Comparison of ENCODE assay signal across 28 mouse cellular contexts in genomic region chr6:28896762-28897320, GRCm38 (mm10).
DNase-seq lines count a peak whose midpoint lies in the region; ATAC-seq and TF ChIP-seq lines count a peak whose summit lies in the region.
"Had no signal": no experiment of that assay in that cellular context is flagged by ENCODE, and none has a peak within 500 bp of the region (broad histone marks: within the 10 kb centered on the region; RNA-seq: fewer than 3 reads in every experiment).

No protein-coding gene starts in this region.

- H3K4me2 ChIP-seq in intestine, embryonic 16.5 days (ENCODE audit: low read depth, low read length): no peak overlapping the region
- H3K4me2 ChIP-seq in intestine, postnatal 0 days (replicated peaks; ENCODE audit: low read depth): no peak overlapping the region
- no peak overlapping the region for H3K4me2 ChIP-seq in neural tube, embryonic 15.5 days
- H3K4me2 ChIP-seq: liver, embryonic 13.5 days; lung, embryonic 15.5 days had no signal

- DNase-seq in embryo, embryonic 10.5 days (ENCODE audit: low spot score): peak; percentile 47
- DNase-seq in mesoderm, embryonic 11.5 days (ENCODE audit: low read depth, low spot score): peak; percentile 73
- DNase-seq in right cerebral cortex, postnatal 25 days: no peak
- no peak for DNase-seq in layer of hippocampus, adult 11-12 months (ENCODE audit: low spot score)
- DNase-seq: adrenal gland, postnatal 10 days; cerebellum, adult 2 months; cerebellum, postnatal 36 days; gastrocnemius, postnatal 25 days; heart, adult 2 months; kidney, adult 18-20 months; kidney, postnatal 14 days; liver, embryonic 13.5 days; lung, postnatal 4 days; right cerebral cortex, adult 18-20 months; thymus, adult 2 months; thymus, postnatal 4 days had no signal

- no peaks in the 10 kb centered on the region for H3K4me1 ChIP-seq in intestine, embryonic 16.5 days (ENCODE audit: control insufficient read depth, insufficient read depth, low read length)
- H3K4me1 ChIP-seq in intestine, postnatal 0 days (replicated peaks; ENCODE audit: control insufficient read depth, insufficient read depth, low read length): no peaks in the 10 kb centered on the region
- H3K4me1 ChIP-seq in neural tube, embryonic 15.5 days: peaks cover 28% of the 10 kb centered on the region
- H3K4me1 ChIP-seq: liver, embryonic 13.5 days had no signal

- ATAC-seq in intestine, embryonic 16.5 days: 0 out of 2 replicates have a peak, but pooled peaks have one; percentile 26
- ATAC-seq in intestine, postnatal 0 days: no peak
- 0 out of 2 replicates have a peak, but pooled peaks have one; percentile 10 for ATAC-seq in neural tube, embryonic 15.5 days (ENCODE audit: low FRiP score)
- ATAC-seq: activated CD4-positive, CD25-positive, alpha-beta regulatory T cell, adult 4 months; forebrain, embryonic 16.5 days; midbrain, embryonic 16.5 days had no signal

- H3K36me3 ChIP-seq in intestine, embryonic 16.5 days (ENCODE audit: control insufficient read depth, insufficient read depth, low read length): no peaks in the 10 kb centered on the region
- peaks cover 1% of the 10 kb centered on the region; the same call in 1 of the 2 replicates for H3K36me3 ChIP-seq in intestine, postnatal 0 days (ENCODE audit: control insufficient read depth, insufficient read depth)
- H3K36me3 ChIP-seq in neural tube, embryonic 15.5 days: no peaks in the 10 kb centered on the region
- H3K36me3 ChIP-seq: lung, embryonic 15.5 days had no signal

- 56% methylated on average over 5 of the region's 5 CpGs for WGBS in intestine, embryonic 16.5 days
- 61% methylated on average over 5 of the region's 5 CpGs for WGBS in intestine, postnatal 0 days
- WGBS in neural tube, embryonic 15.5 days: 18% methylated on average over 5 of the region's 5 CpGs

- no peaks in the 10 kb centered on the region for H3K27me3 ChIP-seq in intestine, embryonic 16.5 days (replicated peaks; ENCODE audit: control insufficient read depth, insufficient read depth, low read length)
- no peaks in the 10 kb centered on the region for H3K27me3 ChIP-seq in intestine, postnatal 0 days (replicated peaks; ENCODE audit: control insufficient read depth, insufficient read depth, low read length)
- H3K27me3 ChIP-seq in neural tube, embryonic 15.5 days (replicated peaks): no peaks in the 10 kb centered on the region
- H3K27me3 ChIP-seq: liver, embryonic 13.5 days; lung, embryonic 15.5 days had no signal

- H3K27ac ChIP-seq in intestine, embryonic 16.5 days (ENCODE audit: low read length): no peak overlapping the region
- no peak overlapping the region for H3K27ac ChIP-seq in intestine, postnatal 0 days (ENCODE audit: low read depth, low read length)
- no peak overlapping the region for H3K27ac ChIP-seq in neural tube, embryonic 15.5 days (replicated peaks)
- H3K27ac ChIP-seq: forebrain, embryonic 10.5 days; heart, adult 2 months; layer of hippocampus, adult 2 months; liver, embryonic 13.5 days; lung, embryonic 15.5 days; stomach, postnatal 0 days had no signal

- TF ChIP-seq CTCF in intestine, postnatal 0 days (IDR thresholded peaks at IDR 0.05; ENCODE audit: low read depth): no peak

- H3K4me3 ChIP-seq in intestine, embryonic 16.5 days (ENCODE audit: low read length): no peak overlapping the region
- H3K4me3 ChIP-seq in intestine, postnatal 0 days (ENCODE audit: low read depth, low read length): no peak overlapping the region
- no peak overlapping the region for H3K4me3 ChIP-seq in neural tube, embryonic 15.5 days (replicated peaks)
- H3K4me3 ChIP-seq: forebrain, embryonic 10.5 days; heart, adult 2 months; layer of hippocampus, adult 2 months; liver, embryonic 13.5 days; lung, embryonic 15.5 days; midbrain, embryonic 10.5 days; myocyte had no signal

- no peak overlapping the region for H3K9ac ChIP-seq in intestine, embryonic 16.5 days (ENCODE audit: low read depth, low read length)
- H3K9ac ChIP-seq in intestine, postnatal 0 days (ENCODE audit: low read depth, low read length): no peak overlapping the region
- no peak overlapping the region for H3K9ac ChIP-seq in neural tube, embryonic 15.5 days (replicated peaks)
- H3K9ac ChIP-seq: liver, embryonic 13.5 days; lung, embryonic 15.5 days had no signal

- H3K9me3 ChIP-seq in intestine, embryonic 16.5 days (ENCODE audit: control insufficient read depth, low read length): no peaks in the 10 kb centered on the region
- no peaks in the 10 kb centered on the region for H3K9me3 ChIP-seq in intestine, postnatal 0 days (ENCODE audit: control insufficient read depth)
- no peaks in the 10 kb centered on the region for H3K9me3 ChIP-seq in neural tube, embryonic 15.5 days (replicated peaks)
- H3K9me3 ChIP-seq: forebrain, embryonic 10.5 days; liver, embryonic 13.5 days; lung, embryonic 15.5 days; midbrain, embryonic 10.5 days had no signal

Comparison
In these comparisons a context has a peak if more than half of its experiments do, and no peak if none do; other contexts are left out.
1. DNase-seq: peak in embryo, embryonic 10.5 days (single experiment) and mesoderm, embryonic 11.5 days (single experiment); none in right cerebral cortex, postnatal 25 days (single experiment) and layer of hippocampus, adult 11-12 months (single experiment).